Mouse (Mus musculus) thymus, postnatal 4 days (tissue): Measurements from ENCODE around the gene Kctd10.
A peak's percentile ranks its signal among the peaks of the same experiment; 100 is the strongest.

Experiments
- DNase-seq: peaks from one replicate; pipeline ENCODE4 v3.0.0; 2021

Gene Kctd10

GRCm38 (mm10) chr5:114343612-114344011, 36.7 kb downstream of the Kctd10 start:
- DNase-seq = no peak

GRCm38 (mm10) chr5:114342996-114343395, 37.3 kb downstream of the Kctd10 start:
- DNase-seq = no peak

DNA sequence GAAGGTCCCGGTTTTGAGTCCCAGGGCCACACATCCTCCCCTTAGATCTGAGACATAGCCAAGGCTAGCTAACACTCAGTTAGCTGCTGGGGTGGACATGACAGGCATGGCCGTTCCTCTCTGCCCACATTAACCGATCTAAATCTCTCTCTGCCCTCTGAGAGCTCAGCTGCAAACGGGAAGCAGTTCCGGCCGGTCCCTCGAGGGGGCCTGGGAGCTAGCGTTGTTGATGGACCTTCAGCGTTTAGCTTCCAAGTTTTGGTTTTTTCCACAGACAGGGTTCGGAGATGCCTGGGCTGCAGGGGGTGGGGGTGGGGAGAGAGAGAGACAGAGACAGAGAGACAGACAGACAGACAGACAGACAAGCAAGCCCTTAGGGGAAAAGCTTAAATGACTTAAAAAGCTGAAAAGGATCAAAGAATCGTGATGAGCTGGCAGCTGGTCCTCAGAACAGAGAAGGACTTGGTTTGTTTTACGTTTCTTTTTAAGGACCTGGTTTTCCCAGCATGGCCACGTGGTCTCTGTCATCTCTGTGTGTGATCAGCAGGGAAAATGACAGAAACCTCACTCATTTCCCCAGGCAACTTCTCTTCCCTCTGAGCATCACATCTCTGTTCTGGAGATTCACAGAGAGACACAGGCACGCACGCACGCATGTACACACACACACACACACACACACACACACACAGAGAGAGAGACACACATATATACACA, 56.4 kb downstream of the Kctd10 start:
- DNase-seq = peak; percentile 78

DNA sequence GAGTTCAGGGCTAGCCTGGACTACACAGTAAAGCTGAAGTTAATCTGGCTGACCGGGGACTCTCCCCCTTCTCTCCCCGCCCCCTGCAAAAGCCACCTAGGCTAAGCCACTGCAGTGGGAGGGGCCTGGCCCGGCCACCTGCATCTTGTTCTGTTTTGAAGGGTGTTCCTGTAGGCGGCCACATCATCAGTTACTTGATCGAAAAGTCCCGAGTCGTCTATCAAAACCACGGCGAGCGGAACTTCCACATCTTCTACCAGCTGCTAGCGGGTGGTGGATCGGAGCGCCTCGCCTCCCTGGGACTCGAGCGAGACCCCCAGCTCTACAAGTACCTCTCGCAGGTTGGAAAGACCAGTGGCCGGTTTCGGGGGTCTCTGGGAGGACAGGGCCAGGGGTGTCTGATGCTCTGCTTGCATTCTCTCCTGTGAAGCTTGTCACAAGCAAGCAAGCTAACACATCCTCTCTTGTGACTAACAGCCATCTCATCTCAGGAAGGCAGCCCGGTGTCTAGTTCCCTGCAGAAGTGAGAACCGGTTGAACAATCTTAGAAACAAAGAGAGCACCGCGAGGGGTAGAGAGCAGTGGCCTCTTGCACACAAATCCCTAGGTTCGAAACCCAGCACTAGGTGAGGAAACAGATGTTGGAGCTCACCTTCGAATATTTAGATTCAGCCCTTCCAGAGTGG, 57.1 kb downstream of the Kctd10 start:
- peak; percentile 61 for DNase-seq
